Mouse (Mus musculus) neural tube, embryonic 12.5 days (tissue): ENCODE data around the gene Tmem260. TPM values are rescaled to one million over a fixed set of nuclear protein-coding genes. Genes with fewer than 3 reads are reported as not detected.
"Not testable (repeated sequence)": the region's sequence is repeated elsewhere in the genome, so short reads cannot be mapped to it uniquely, and the experiment has no call there.

Source experiments
- ATAC-seq: fragments of 200-750 bp; cut with Nextera tagmentation; 2 replicates; pipeline ENCODE4 v1.8.0; 2017; ENCODE audit warnings: low read depth, mild to moderate bottlenecking, moderate TSS enrichment, moderate library complexity; ENCODE audit not compliant: low FRiP score
- H3K27ac ChIP-seq: fragments of 300-500 bp; sonication (generic); 2 replicates; pipeline ENCODE4 v1.5.1; 2016
- H3K27me3 ChIP-seq: fragments of 300-500 bp; sonication (generic); replicated peaks from 2 replicates; pipeline ENCODE4 v1.6.1; 2016; ENCODE audit warnings: mild to moderate bottlenecking
- H3K36me3 ChIP-seq: fragments of 300-500 bp; sonication (generic); 2 replicates; pipeline ENCODE4 v1.6.1; 2016; ENCODE audit warnings: mild to moderate bottlenecking
- H3K4me1 ChIP-seq: fragments of 300-500 bp; sonication (generic); 2 replicates; pipeline ENCODE4 v1.6.1; 2016
- H3K4me2 ChIP-seq: fragments of 300-500 bp; sonication (generic); replicated peaks from 2 replicates; pipeline ENCODE4 v1.6.1; 2016; ENCODE audit warnings: mild to moderate bottlenecking
- H3K4me3 ChIP-seq: fragments of 300-500 bp; sonication (generic); 2 replicates; pipeline ENCODE4 v1.5.1; 2016
- H3K9ac ChIP-seq: fragments of 300-500 bp; sonication (generic); 2 replicates; pipeline ENCODE4 v1.6.1; 2016; ENCODE audit warnings: mild to moderate bottlenecking
- H3K9me3 ChIP-seq: fragments of 300-500 bp; sonication (generic); 2 replicates; pipeline ENCODE4 v1.6.1; 2016; ENCODE audit warnings: mild to moderate bottlenecking
- WGBS: fragments of 180-500 bp; shearing (Covaris S2); methylation state at CpG from one replicate; pipeline ENCODE4 v1.1.7; 2016; 5-methylcytosine and 5-hydroxymethylcytosine counted together
- polyA plus RNA-seq: library from polyadenylated mRNA; unstranded; fragments of >200 nt; fragmentation: Nextera tagmentation; extraction: Ambion mirVana; gene quantifications from 2 replicates; pipeline ENCODE4 v1.2.1, GENCODE M21; 2016

The Tmem260 gene
- polyA plus RNA-seq, 1 experiment from 2014 or later = 25.5 TPM

GRCm38 (mm10) chr14:48453411-48453810, 7.5 kb downstream of the Tmem260 start:
- Histone ChIP-seq H3K4me2 (no peak overlapping the region), H3K27me3 (no peaks in the 10 kb centered on the region), H3K9ac (no peak overlapping the region), H3K27ac (no peak overlapping the region), H3K9me3 (no peaks in the 10 kb centered on the region), H3K4me1 (peaks cover 5% of the 10 kb centered on the region; the same call in 1 of the 2 replicates), H3K4me3 (no peak overlapping the region), H3K36me3 (no peaks in the 10 kb centered on the region; the same call in 1 of the 2 replicates)
- ATAC-seq = no peak
- WGBS = 63% methylated on average over 5 of the region's 5 CpGs

DNA sequence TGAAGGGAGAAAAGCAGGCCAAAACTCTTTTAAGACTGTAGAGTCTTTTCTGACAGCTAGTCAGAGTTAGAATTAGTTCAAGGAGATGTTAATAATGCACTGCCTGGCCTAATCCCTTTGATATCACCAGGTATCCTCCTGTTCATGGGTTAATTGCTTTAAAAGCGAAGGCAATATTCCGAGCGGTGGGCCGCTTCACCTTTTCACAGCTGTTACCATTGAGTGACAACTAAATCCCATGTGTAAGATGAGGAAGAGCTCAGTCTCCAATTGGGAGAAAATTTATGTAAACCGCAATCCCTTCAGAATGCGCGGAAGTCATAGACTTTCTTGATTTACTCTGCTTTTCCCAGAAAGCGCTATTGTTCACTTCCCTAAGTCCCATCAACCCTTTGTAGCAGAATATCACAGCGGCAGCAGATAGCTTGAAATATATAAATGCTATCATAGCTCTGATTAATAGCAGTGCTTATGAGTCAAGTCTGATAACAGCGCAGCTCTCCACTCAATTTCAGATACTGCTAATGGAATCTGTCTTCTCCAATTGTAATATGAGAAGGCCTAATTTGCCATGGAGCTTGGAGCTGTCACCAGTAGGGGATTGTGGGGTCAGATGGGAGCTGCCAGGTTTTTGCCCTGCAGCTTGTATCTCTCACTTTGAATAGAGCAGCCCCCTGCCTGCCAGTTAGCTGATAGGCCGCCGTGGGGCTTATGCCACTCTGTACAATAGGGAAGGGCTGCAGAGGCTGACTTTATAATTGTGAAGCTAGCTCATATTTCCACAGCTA, 10.6 kb downstream of the Tmem260 start:
- 65% methylated on average over 12 of the region's 12 CpGs for WGBS
- H3K27ac ChIP-seq = no peak overlapping the region
- no peaks in the 10 kb centered on the region; the same call in none of the 2 replicates for H3K36me3 ChIP-seq
- ATAC-seq = peak; percentile 56; the same call in 1 of the 2 replicates
- no peak overlapping the region for H3K4me2 ChIP-seq
- H3K9ac ChIP-seq = no peak overlapping the region
- H3K27me3 ChIP-seq = no peaks in the 10 kb centered on the region
- H3K9me3 ChIP-seq = no peaks in the 10 kb centered on the region
- no peak overlapping the region for H3K4me3 ChIP-seq
- peaks cover 5% of the 10 kb centered on the region; the same call in 1 of the 2 replicates for H3K4me1 ChIP-seq

GRCm38 (mm10) chr14:48457288-48457938, 11.5 kb downstream of the Tmem260 start:
- Histone ChIP-seq H3K9ac (no peak overlapping the region), H3K9me3 (no peaks in the 10 kb centered on the region), H3K27me3 (no peaks in the 10 kb centered on the region), H3K4me1 (peaks cover 5% of the 10 kb centered on the region; the same call in 1 of the 2 replicates), H3K4me2 (no peak overlapping the region), H3K4me3 (no peak overlapping the region), H3K27ac (no peak overlapping the region), H3K36me3 (no peaks in the 10 kb centered on the region; the same call in 1 of the 2 replicates)
- WGBS = 91% methylated on average over 16 of the region's 16 CpGs
- ATAC-seq = no peak

DNA sequence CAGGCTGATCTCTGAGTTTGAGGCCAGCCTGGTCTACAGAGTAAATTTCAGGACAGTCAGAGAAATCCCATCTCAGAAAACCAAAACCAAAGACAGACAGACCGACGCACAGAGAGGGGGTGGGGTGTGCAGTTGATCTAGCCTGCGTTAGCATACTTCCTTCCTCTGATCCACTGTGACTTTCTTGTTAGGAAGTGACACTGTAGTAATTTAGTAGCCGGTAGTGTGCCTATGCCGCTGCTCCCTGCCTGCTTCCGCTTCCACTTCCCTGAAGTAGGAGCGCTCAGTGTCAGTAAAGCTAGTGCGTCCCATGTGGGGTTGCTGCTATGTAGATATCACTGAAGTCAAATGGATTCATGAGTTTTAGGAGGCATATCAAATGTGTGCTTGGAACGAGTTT, 13.0 kb downstream of the Tmem260 start:
- WGBS = 90% methylated on average over 9 of the region's 9 CpGs
- Histone ChIP-seq H3K9me3 (no peaks in the 10 kb centered on the region), H3K4me2 (no peak overlapping the region), H3K4me3 (no peak overlapping the region), H3K27ac (no peak overlapping the region), H3K9ac (no peak overlapping the region), H3K27me3 (no peaks in the 10 kb centered on the region), H3K36me3 (no peaks in the 10 kb centered on the region; the same call in 1 of the 2 replicates), H3K4me1 (peaks cover 5% of the 10 kb centered on the region; the same call in 1 of the 2 replicates)
- ATAC-seq = no peak

GRCm38 (mm10) chr14:48468339-48468738, 22.4 kb downstream of the Tmem260 start:
- ATAC-seq = no peak
- H3K4me1 ChIP-seq = no peaks in the 10 kb centered on the region
- H3K27ac ChIP-seq = no peak overlapping the region
- no peaks in the 10 kb centered on the region for H3K27me3 ChIP-seq
- no peak overlapping the region for H3K4me3 ChIP-seq
- H3K9ac ChIP-seq = no peak overlapping the region
- no peaks in the 10 kb centered on the region for H3K9me3 ChIP-seq
- 46% methylated on average over 7 of the region's 7 CpGs for WGBS
- H3K36me3 ChIP-seq = peaks cover 4% of the 10 kb centered on the region; the same call in 1 of the 2 replicates
- H3K4me2 ChIP-seq = no peak overlapping the region

GRCm38 (mm10) chr14:48470742-48471487, 25.0 kb downstream of the Tmem260 start:
- Histone ChIP-seq H3K36me3 (peaks cover 4% of the 10 kb centered on the region; the same call in 1 of the 2 replicates), H3K4me1 (no peaks in the 10 kb centered on the region), H3K9ac (no peak overlapping the region), H3K27ac (no peak overlapping the region), H3K27me3 (no peaks in the 10 kb centered on the region), H3K9me3 (no peaks in the 10 kb centered on the region), H3K4me3 (no peak overlapping the region), H3K4me2 (no peak overlapping the region)
- WGBS = 89% methylated on average over 10 of the region's 10 CpGs
- no peak for ATAC-seq

DNA sequence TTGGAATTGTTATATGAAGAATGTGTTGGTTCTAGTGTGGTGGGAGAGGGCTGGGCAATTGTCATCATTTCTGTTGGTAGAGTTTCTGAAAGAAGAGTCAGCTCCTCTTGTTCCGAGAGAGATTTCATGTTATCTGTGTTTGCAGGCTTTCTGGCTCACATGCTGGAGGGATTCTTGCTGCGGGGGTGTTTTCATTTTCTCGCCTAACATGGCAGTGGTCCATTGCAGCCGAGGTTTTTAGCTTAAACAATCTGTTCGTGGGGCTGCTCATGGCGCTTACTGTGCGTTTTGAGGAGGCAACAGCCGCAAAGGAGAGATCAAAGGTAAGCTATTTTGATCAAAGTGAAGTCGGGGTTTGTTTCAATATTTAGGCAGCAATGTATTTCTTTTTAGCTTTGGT, 26.3 kb downstream of the Tmem260 start:
- no peak overlapping the region for H3K9ac ChIP-seq
- H3K4me2 ChIP-seq = no peak overlapping the region
- WGBS = 85% methylated on average over 9 of the region's 9 CpGs
- no peak for ATAC-seq
- H3K27me3 ChIP-seq = no peaks in the 10 kb centered on the region
- H3K4me1 ChIP-seq = no peaks in the 10 kb centered on the region
- H3K4me3 ChIP-seq = no peak overlapping the region
- H3K27ac ChIP-seq = no peak overlapping the region
- H3K9me3 ChIP-seq = no peaks in the 10 kb centered on the region
- H3K36me3 ChIP-seq = 0 out of 2 replicates have a peak, but pooled peaks cover 3% of the 10 kb centered on the region

- no peak overlapping the region for H3K27ac ChIP-seq
Measured at GRCm38 (mm10) chr14:48475370-48475769, 29.4 kb downstream of the Tmem260 start.

GRCm38 (mm10) chr14:48475834-48476233, 29.9 kb downstream of the Tmem260 start:
- H3K4me2 ChIP-seq, H3K4me1 ChIP-seq, H3K27ac ChIP-seq, ATAC-seq, H3K9ac ChIP-seq, H3K4me3 ChIP-seq, H3K9me3 ChIP-seq, H3K27me3 ChIP-seq: not testable (repeated sequence)
- 81% methylated on average over 3 of the region's 3 CpGs for WGBS
- peaks cover 18% of the 10 kb centered on the region; the same call in 1 of the 2 replicates for H3K36me3 ChIP-seq

More at GRCm38 (mm10) chr14:48475370-48475769, 29.4 kb downstream of the Tmem260 start:
- H3K9me3 ChIP-seq = no peaks in the 10 kb centered on the region
- no peak overlapping the region for H3K9ac ChIP-seq
- H3K36me3 ChIP-seq = peaks cover 18% of the 10 kb centered on the region; the same call in 1 of the 2 replicates
- no peaks in the 10 kb centered on the region for H3K27me3 ChIP-seq
- H3K4me3 ChIP-seq = no peak overlapping the region
- H3K4me1 ChIP-seq = no peaks in the 10 kb centered on the region
- H3K4me2 ChIP-seq = no peak overlapping the region
- 72% methylated on average over 1 of the region's 1 CpGs for WGBS
- ATAC-seq = no peak

DNA sequence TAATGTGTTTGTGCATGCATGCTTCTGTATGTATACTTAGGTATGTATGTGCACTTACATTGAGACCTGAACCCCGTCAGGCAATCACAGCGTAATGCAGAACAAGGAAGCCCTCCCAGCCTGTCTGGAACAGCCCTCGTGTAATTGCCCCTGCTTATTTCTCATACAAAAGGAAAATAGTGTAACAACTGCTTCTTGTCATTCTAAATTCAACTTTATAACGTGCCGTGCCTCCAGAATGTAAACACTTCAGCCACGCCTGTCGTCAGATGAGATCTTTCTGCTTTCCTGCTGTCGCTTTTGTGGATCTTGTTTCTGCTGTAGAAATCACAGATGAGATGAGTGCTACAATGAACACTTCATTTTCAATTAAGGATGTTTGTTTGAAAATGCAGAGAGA, 30.4 kb downstream of the Tmem260 start:
- WGBS = 80% methylated on average over 8 of the region's 8 CpGs
- H3K27me3 ChIP-seq = no peaks in the 10 kb centered on the region
- H3K36me3 ChIP-seq = peaks cover 18% of the 10 kb centered on the region; the same call in 1 of the 2 replicates
- H3K9me3 ChIP-seq = no peaks in the 10 kb centered on the region
- H3K4me3 ChIP-seq = no peak overlapping the region
- no peak overlapping the region for H3K27ac ChIP-seq
- H3K4me1 ChIP-seq = no peaks in the 10 kb centered on the region
- H3K4me2 ChIP-seq = no peak overlapping the region
- ATAC-seq = no peak
- no peak overlapping the region for H3K9ac ChIP-seq

DNA sequence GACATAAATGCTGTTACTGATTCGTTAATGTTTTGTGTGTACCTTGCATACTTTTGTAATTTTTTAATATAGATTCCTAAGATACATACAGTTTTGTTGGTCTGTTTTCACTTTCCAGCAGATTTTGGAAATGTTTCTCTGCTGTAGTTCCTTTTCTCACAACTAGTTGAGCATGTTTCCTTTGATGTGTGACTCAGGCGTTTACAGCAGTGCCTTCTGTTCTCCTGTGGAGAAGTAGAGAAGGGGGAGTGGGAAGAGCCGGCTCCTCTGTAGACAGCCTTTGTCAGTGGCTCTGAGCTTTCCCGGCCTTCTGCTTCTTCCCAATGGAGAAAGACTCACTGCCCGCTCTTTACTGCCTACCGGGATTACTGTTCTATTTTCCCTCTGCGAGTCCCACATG, 35.7 kb downstream of the Tmem260 start:
- no peaks in the 10 kb centered on the region for H3K27me3 ChIP-seq
- H3K4me3 ChIP-seq = no peak overlapping the region
- ATAC-seq = no peak
- H3K4me2 ChIP-seq = no peak overlapping the region
- no peaks in the 10 kb centered on the region for H3K4me1 ChIP-seq
- no peak overlapping the region for H3K27ac ChIP-seq
- no peak overlapping the region for H3K9ac ChIP-seq
- 30% methylated on average over 7 of the region's 7 CpGs for WGBS
- H3K9me3 ChIP-seq = no peaks in the 10 kb centered on the region
- H3K36me3 ChIP-seq = peaks cover 16% of the 10 kb centered on the region; the same call in 1 of the 2 replicates

GRCm38 (mm10) chr14:48482762-48483161, 36.8 kb downstream of the Tmem260 start:
- no peak overlapping the region for H3K27ac ChIP-seq
- WGBS = 89% methylated on average over 6 of the region's 6 CpGs
- ATAC-seq = no peak

More at GRCm38 (mm10) chr14:48482762-48483161, 36.8 kb downstream of the Tmem260 start:
- Histone ChIP-seq H3K36me3 (peaks cover 13% of the 10 kb centered on the region; the same call in 1 of the 2 replicates), H3K4me3 (no peak overlapping the region), H3K4me2 (no peak overlapping the region), H3K9me3 (no peaks in the 10 kb centered on the region), H3K4me1 (no peaks in the 10 kb centered on the region), H3K9ac (no peak overlapping the region), H3K27me3 (no peaks in the 10 kb centered on the region)
